Mouse (Mus musculus) layer of hippocampus, postnatal 10 days (tissue): ENCODE data around the gene Trim46. TPM values are rescaled to one million over a fixed set of nuclear protein-coding genes. Genes with fewer than 3 reads are reported as not detected.

Experiments
- microRNA-seq, 2 experiments: library from miRNA; unstranded; fragments of <30 nt; microRNA quantifications; one replicate each; pipeline ENCODE4 v1.2.0; 2021
- total RNA-seq, 2 experiments: library from RNA; stranded (reverse); gene quantifications; 2 replicates each; pipeline ENCODE4 v1.2.3; 2021

The Trim46 gene
- total RNA-seq, 2 experiments from 2014 or later = 101 to 112 TPM

Small RNAs within 50 kb of the gene (microRNA-seq; reads per million reads assigned to microRNA genes)
- 6,307 to 8,460 reads per million in 2 experiments for gene Mir92b

Other genes with a start within 250 kb of the Trim46 start
- gene Rusc1, start 153.0 kb downstream of the Trim46 start, total RNA-seq = 100 to 1,000 TPM; 164 to 173 TPM
- gene Gm43738, start 145.2 kb downstream of the Trim46 start, total RNA-seq = under 1 TPM in 1 of 2 experiments, not detected in 1; 0.18 TPM
- 100 to 1,000 TPM; 159 to 162 TPM for gene Fdps, start 144.3 kb downstream of the Trim46 start, total RNA-seq
- under 1 TPM; 0.22 to 0.48 TPM for gene Pklr, start 110.2 kb downstream of the Trim46 start, total RNA-seq
- 10 to 100 TPM; 30.9 to 35.1 TPM for gene Hcn3, start 86.1 kb downstream of the Trim46 start, total RNA-seq
- gene Clk2, start 81.5 kb downstream of the Trim46 start, total RNA-seq = 10 to 100 TPM; 52.0 to 55.9 TPM
- gene Scamp3, start 68.8 kb downstream of the Trim46 start, total RNA-seq = 10 to 100 TPM; 79.4 to 79.6 TPM
- 10 to 100 TPM; 65.8 to 69.5 TPM for gene Fam189b, start 63.2 kb downstream of the Trim46 start, total RNA-seq
- gene Gba, start 43.4 kb downstream of the Trim46 start, total RNA-seq = 10 to 100 TPM; 57.9 to 58.7 TPM
- 10 to 100 TPM; 45.2 to 48.4 TPM for gene Thbs3, start 31.1 kb downstream of the Trim46 start, total RNA-seq
- gene Mtx1, start 19.2 kb downstream of the Trim46 start, total RNA-seq = 100 to 1,000 TPM in 1 of 2 experiments, 10 to 100 TPM in 1; 92.8 to 109 TPM
- under 1 TPM; 0.66 to 0.89 TPM for gene Muc1, start 17.3 kb downstream of the Trim46 start, total RNA-seq
- gene Krtcap2, start 343 bp downstream of the Trim46 start, total RNA-seq = 10 to 100 TPM; 72.8 to 95.1 TPM
- 10 to 100 TPM; 53.3 to 66.3 TPM for gene Dpm3, start 13.0 kb upstream of the Trim46 start, total RNA-seq
- 10 to 100 TPM; 27.6 to 29.8 TPM for gene Slc50a1, start 24.3 kb upstream of the Trim46 start, total RNA-seq
- gene Efna1, start 34.8 kb upstream of the Trim46 start, total RNA-seq = 1 to 10 TPM; 6.4 to 7.2 TPM
- gene Efna3, start 76.7 kb upstream of the Trim46 start, total RNA-seq = 10 to 100 TPM; 59.9 to 63.1 TPM
- 1 to 10 TPM; 2.7 to 3.4 TPM for gene Efna4, start 91.7 kb upstream of the Trim46 start, total RNA-seq
- gene Adam15, start 103.7 kb upstream of the Trim46 start, total RNA-seq = 100 to 1,000 TPM; 102 to 105 TPM
- gene Dcst2, start 115.7 kb upstream of the Trim46 start, total RNA-seq = under 1 TPM; 0.51 to 0.71 TPM
- under 1 TPM in 1 of 2 experiments, not detected in 1; 0.59 TPM for gene Dcst1, start 118.9 kb upstream of the Trim46 start, total RNA-seq
- 1 to 10 TPM; 6.6 to 8.7 TPM for gene Zbtb7b, start 148.5 kb upstream of the Trim46 start, total RNA-seq
- 1 to 10 TPM in 1 of 2 experiments, not detected in 1; 3.5 TPM for gene Lenep, start 156.5 kb upstream of the Trim46 start, total RNA-seq
- gene Flad1, start 165.6 kb upstream of the Trim46 start, total RNA-seq = 10 to 100 TPM; 28.8 to 33.6 TPM
- gene Cks1b, start 172.1 kb upstream of the Trim46 start, total RNA-seq = 10 to 100 TPM in 1 of 2 experiments, 1 to 10 TPM in 1; 9.8 to 10.9 TPM
- 10 to 100 TPM; 14.7 to 15.1 TPM for gene Shc1, start 172.1 kb upstream of the Trim46 start, total RNA-seq
- 10 to 100 TPM; 48.5 to 52.3 TPM for gene Pygo2, start 183.9 kb upstream of the Trim46 start, total RNA-seq
- gene Pbxip1, start 190.4 kb upstream of the Trim46 start, total RNA-seq = 10 to 100 TPM; 43.3 to 45.2 TPM
- 10 to 100 TPM; 44.0 to 46.9 TPM for gene Pmvk, start 208.2 kb upstream of the Trim46 start, total RNA-seq